Mouse (Mus musculus): ENCODE data around the gene Rbpms2.
A peak's percentile ranks its signal among the peaks of the same experiment; 100 is the strongest.
"Not testable (repeated sequence)": the region's sequence is repeated elsewhere in the genome, so short reads cannot be mapped to it uniquely, and the experiment has no call there.

The Rbpms2 gene

GRCm38 (mm10) chr9:65619311-65619710 lies 10.1 kb upstream of the Rbpms2 start:
- no peak for DNase-seq (ENCODE audit: low read depth, low spot score)

DNA sequence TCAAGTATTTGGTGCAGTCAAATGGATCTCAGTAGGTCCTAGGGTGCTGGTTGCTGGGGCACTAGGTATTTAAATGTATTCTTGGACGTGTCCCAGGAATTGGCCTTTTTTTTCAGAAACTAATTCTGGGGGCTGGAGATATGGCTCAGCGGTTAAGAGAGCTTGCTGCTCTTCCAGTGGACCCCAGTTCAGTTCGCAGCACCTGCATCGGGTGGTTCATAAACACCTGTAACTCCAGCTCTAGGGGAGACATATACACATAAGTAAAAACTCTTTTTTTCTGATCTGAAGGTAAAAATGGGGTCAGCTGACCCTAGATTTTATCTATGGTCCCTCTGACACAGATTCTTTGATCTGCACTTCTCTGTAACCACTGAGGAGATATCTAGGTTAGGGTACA lies 8.3 kb upstream of the Rbpms2 start:
- DNase-seq (ENCODE audit: low read depth, low spot score), result no peak

DNA sequence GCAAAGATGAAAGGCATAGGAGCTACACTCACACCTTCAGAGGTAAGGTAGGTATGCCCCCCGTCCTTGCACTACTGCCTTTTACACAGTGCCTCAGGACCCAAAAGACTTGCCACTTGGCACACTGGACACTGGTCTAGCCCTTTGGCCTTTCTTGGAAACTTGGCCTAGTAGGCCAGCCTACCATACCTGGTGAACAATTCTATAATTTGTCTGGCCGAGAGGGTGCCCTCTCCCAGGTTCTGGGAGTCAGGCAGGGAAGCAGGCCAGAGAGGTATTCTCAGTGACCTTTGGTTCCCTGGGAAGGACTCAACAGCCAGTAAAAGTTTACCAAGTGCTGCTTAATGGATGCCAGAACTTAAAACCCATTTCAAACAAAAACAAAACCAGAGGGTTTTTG lies 7.8 kb upstream of the Rbpms2 start:
- no peak for DNase-seq (ENCODE audit: low read depth, low spot score)

DNA sequence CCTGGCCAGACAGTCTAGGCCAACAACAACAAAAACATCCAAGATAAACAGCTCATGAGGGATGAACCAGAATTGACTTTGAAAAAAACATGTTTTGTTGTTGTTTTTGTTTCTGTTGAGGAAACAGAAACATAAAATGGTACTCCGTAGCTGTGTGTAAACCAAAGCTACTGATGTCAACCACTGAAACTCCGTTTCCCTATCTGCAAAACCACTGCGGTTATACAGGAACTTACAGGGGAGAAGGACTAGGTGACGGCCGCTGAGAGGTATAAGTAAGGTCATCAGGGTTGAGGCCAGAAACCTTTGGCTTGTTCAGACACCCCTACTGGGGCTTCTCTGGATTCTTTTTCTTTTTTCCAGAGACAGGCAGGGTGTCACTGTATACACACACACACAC lies 6.6 kb upstream of the Rbpms2 start:
- no peak for DNase-seq (ENCODE audit: low read depth, low spot score)

DNA sequence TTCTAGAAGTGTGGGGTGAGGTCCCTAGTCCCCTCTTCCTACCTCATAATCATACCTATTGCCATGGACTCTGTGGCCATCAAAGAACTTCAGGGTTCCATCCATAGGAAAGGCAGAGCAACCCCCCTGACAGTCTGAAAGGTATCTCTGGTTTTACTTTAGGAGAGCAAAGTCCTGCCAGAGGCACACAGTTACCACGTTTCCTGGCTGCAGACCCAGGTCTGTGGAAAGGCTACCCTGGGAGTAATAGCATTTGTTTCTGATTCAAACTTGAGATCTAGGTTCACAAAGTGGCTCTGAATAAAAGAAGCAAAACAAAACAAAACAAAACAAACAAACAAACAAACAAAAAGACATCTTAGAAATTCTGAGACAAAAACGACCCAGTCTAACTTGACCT lies 5.2 kb upstream of the Rbpms2 start:
- no peak for DNase-seq (ENCODE audit: low read depth, low spot score)

DNA sequence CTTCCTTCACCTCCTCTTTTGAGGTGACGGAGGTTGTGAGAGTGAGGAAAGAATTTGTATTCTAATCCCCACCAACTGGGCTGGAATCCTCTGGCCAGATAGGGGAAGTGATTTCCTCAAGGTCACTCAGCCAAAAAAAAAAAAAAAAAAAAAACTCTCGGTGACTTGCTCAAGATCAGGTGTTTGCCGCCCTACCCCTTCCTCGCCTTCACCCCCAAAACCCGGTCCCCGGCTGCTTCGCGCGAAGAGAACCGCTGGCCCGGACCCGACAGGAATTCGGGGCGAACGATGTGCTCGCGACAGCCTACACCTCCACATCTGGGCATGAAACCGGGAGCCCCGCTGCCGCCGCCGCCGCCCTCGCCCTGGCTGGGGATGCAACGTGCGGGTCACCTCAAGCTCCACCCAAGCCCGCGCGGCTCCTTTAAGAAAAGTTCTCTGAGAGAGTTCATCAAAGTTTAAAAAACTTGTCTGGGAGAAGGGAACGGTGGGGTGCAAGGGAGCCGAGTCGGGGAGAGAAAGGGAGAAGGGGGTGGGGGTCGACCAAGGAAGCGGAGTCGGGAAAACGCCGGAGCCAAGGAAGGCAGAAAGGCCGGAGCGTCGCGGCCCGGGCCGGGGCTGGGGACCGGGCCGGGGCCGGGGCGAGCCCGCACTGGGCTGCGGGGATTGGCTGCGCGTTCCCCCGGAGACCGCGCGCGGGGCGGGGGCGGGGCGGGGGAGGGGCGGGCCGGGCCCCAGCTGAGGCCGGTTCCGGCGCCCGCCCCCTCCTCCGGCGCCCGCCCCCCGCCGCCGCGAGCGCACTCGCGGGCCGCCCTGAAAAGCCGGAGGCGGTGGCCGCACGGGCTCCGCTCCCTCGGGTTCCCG lies 551 bp downstream of the Rbpms2 start:
- peak; percentile 48 for DNase-seq (ENCODE audit: low read depth, low spot score)

DNA sequence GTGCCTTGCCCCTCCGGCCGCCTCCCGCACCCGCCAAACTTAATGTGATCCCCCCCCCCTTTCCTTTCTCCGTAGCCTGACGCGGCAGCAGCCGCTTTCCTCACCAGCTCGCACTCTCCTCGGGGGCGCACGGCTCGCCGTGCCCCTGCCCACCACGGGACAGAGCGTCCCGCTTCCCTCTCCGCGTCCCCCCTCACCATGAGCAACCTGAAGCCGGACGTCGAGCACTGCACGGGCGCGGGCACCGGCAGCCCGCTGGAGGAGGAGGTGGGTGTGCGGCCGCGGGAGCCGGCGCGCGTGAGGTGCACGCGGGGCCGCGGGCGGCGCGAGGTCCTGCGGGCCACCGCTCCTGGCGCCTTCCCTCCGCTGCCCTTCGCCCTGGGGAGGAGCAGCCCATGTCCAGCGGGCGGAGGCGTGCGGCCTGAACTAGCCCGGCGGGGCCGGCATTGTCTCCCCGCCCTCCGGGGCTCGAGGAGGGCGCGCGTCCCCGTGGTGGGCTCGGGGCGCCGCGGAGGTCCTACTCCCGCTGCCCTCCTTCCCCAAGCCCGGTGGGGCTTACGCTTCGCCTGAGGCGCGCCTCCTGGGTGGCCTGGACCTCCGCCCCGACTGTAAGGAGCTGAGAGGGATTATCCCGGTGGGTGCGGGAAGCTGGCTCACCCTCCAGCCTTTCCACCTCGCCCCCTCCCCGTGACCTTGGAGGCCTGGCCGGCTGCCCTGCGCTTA lies 1.3 kb downstream of the Rbpms2 start:
- peak; percentile 43 for DNase-seq (ENCODE audit: low read depth, low spot score)

DNA sequence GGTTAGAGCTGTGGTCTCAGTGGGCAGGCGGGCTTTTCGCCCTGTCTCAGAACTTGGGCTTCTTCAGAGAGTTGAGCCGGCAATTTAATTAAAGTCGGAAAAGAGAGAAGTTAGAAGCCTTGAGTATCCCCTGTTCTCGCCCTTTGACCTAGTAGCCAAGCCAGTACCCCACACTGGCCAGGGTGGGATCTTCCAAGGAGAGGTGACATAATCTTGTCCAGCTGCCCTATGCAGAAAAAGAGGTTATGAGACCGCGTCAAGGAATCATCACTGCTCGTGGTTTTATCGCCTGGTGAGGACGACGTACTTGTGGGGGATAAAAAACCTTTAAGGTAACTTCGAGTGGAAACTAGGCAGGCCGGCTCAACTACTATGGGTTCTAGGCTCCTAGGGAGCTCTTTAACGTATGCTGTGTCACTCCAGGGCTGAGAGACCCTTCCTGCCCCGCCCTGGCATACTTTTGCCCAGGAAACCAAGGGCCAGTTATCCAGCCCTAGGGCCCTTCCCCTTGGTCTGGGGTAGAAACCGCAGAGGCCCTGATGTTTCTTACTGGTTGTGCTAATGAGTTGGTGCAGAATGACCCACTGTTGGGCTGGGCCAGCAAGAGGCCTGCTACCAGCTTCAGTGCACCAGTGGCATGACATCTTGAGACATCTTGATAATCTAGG lies 2.0 kb downstream of the Rbpms2 start:
- DNase-seq (ENCODE audit: low read depth, low spot score), result no peak

- no peak for DNase-seq (ENCODE audit: low read depth, low spot score)
Observed at GRCm38 (mm10) chr9:65635766-65636165, 6.3 kb downstream of the Rbpms2 start.

GRCm38 (mm10) chr9:65636926-65637325 lies 7.5 kb downstream of the Rbpms2 start:
- no peak for DNase-seq (ENCODE audit: low read depth, low spot score)

- DNase-seq (ENCODE audit: low read depth, low spot score), result no peak
Observed at GRCm38 (mm10) chr9:65639065-65639464, 9.6 kb downstream of the Rbpms2 start.

DNA sequence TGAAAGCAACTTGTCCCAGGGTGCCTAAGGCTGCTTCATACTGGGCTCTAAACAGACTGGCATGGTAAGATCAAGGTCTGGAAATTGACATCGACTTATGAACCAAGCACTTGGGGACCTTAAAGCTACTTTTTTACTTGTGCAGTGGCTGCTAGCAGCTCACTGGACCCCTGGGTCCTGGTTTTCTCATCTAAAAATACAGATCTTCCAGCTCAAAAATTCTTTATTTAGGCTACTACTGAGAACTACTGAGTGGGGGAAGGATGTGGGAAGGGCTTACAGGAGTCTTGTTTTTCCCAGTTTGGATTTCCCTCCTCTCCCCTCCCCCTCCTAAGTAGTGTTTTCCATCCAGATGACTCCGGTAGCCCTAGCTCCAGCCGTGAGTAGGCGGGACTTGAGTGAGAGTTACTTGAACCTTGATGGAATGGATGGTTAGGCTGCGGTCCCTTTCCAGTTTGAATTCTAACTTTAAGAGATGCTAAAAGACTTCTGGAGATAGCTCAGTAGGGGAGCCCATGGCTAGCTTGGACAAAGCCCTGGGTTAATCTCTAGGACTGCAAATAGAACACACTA lies 11.5 kb downstream of the Rbpms2 start:
- DNase-seq (ENCODE audit: low read depth, low spot score), result peak; percentile 51

- DNase-seq (ENCODE audit: low read depth, low spot score), result no peak
Observed at GRCm38 (mm10) chr9:65641446-65642052, 12.1 kb downstream of the Rbpms2 start.

DNA sequence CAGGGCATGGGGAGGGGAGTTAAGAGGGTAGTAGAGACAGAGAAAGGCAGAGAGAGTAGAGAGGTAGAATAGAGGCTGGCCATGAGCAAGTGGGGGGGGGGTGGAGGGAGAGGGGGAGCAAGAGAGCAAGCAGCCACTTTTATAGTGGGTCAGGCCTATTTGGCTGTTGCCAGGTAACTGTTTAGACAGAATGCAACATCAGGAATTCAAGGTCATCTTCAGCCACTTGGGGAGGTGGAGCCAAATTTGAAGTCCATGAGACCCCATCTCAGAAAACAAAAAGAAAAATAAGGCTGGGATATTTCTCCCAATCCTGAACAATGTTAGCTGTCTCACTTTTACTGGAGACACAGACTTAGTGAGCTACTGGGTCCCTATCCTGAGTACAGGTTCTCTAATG lies 13.1 kb downstream of the Rbpms2 start:
- no peak for DNase-seq (ENCODE audit: low read depth, low spot score)

DNA sequence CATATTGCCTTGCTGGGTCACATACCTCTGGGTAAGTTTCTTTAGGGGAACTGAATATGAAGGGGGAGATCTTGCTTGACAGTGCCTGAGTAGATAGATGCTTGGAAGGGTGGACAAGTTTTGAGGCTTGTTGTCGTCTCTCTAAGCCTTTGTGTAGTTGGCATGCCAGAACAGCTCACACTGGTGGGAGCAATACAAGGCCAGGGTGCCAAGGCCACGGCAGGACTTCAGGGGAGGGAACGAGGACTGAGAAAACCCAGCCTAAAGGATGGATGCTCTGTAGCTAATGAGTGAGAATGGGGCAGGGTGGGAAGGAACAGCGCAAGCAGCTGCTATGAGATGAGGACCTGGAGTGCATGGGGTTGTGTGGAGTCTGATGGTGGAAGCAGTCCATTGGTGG lies 15.5 kb downstream of the Rbpms2 start:
- no peak for DNase-seq (ENCODE audit: low read depth, low spot score)

- no peak for DNase-seq (ENCODE audit: low read depth, low spot score)
Observed at GRCm38 (mm10) chr9:65645984-65646383, 16.5 kb downstream of the Rbpms2 start.

GRCm38 (mm10) chr9:65646782-65647181 lies 17.3 kb downstream of the Rbpms2 start:
- DNase-seq (ENCODE audit: low read depth, low spot score), result no peak

GRCm38 (mm10) chr9:65648730-65649129 lies 19.3 kb downstream of the Rbpms2 start:
- DNase-seq (ENCODE audit: low read depth, low spot score), result no peak

DNA sequence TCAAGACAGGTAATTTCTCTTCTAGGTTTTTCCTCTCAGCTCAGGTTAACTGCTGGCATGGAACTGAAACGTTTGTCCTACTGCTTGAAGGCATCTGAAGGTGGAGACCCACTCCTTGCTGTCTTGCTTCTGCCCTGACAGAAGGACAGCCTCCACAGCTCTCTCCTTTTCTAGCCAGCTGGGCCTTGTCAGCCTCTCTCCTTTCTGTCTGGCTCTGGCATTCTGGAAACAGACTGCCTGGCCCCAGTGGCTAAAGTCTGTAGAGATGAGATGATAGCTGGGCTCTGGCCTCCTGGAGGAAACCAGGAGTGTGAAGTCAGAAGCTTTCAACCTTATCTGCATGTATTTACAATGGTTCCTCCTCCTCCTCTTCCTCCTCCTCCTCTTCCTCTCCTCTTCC lies 20.5 kb downstream of the Rbpms2 start:
- no peak for DNase-seq (ENCODE audit: low read depth, low spot score)

DNA sequence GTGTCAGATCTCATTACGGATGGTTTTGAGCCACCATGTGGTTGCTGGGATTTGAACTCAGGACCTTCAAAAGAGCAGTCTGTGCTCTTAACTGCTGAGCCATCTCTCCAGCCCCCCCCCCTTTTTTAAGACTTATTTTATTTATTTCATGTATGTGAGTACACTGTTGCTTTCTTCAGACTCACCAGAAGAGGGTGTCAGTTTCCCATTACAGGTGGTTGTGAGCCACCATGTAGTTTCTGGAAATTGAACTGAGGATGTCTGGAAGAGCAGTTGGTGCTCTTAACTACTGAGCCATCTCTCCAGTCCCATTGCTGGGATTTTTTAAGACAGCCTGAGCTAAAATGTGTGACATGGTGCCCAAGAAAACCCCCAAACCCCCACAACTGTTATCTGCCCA lies 22.5 kb downstream of the Rbpms2 start:
- not testable (repeated sequence) for DNase-seq (ENCODE audit: low read depth, low spot score)

DNA sequence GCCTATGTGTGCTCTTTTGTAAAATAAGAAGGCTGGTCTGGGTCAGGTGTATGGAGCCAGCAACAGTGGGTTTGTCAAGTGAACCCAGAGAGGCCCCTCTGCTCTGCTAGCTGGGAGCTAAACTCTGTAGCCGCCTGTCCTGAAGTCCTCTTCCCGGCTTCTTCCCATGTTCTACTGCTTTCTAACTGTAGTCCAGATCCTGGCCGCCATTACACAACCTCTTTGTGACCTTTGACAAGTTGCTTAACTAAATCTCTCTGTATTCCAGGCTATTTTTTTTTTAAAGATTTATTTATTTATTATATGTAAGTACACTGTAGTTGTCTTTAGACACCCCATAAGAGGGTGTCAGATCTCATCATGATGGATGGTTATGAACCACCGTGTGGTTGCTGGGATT lies 24.3 kb downstream of the Rbpms2 start:
- DNase-seq (ENCODE audit: low read depth, low spot score), result no peak
